Mouse (Mus musculus): ENCODE data around the gene Sult2a1.
"Not testable (repeated sequence)": the region's sequence is repeated elsewhere in the genome, so short reads cannot be mapped to it uniquely, and the experiment has no call there.

Sult2a1 gene

DNA sequence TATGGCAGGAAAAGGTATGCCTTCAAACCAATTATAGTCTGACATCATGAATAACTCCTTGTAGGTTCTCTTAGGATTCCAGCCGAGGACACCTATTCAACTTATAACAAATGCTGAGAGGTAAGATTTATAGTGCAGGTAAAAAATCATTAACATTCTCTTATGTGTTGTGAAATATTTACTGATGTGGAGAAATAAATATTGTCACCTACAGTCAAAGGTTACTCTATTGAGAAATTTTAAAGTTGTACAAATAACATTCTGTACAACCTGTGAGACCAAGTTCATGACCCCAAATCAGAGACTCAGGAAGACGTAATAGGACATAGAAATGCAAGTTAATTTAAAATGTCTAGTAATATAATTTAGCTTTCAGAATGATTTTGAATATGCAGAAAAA lies at the start of gene Sult2a1:
Sult2a1 (minus strand) TSS at position 101 of the 400 bp plus-strand sequence.
- DNase-seq, result not testable (repeated sequence)

DNA sequence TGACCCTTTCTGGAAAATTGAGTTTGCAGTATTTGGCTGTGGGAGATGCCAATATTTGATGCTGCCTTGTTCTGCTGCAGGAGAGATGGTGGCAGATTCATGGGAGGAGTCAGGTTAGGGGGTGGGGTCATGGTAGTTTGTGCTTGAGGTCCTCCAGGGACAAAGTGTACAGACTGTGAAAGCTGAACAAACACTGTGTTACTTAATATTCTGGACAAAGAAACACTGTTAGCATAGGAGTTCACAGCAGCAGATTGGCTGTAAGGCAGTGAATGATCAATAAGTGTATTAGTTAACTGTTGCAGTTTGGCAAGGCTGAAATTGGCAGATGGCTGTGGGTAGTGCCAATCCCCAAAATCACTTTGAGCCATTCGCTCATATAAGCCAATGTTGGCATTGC lies 23.3 kb downstream of the Sult2a1 start:
- DNase-seq, result no peak

Measured in thymus, postnatal 36 days (tissue).